Mouse (Mus musculus) skeletal muscle tissue, adult 2 months (tissue): ENCODE data around the gene Paox.

ENCODE experiments used
- DNase-seq: peaks from one replicate; pipeline ENCODE4 v3.0.0-alpha.2; 2012; ENCODE audit warnings: low read depth, low spot score

Gene Paox

GRCm38 (mm10) chr7:140115583-140116328, at the start of gene Paox:
Gene Paox (plus strand): TSS chr7:140115799.
- peak; percentile 84 for DNase-seq

DNA sequence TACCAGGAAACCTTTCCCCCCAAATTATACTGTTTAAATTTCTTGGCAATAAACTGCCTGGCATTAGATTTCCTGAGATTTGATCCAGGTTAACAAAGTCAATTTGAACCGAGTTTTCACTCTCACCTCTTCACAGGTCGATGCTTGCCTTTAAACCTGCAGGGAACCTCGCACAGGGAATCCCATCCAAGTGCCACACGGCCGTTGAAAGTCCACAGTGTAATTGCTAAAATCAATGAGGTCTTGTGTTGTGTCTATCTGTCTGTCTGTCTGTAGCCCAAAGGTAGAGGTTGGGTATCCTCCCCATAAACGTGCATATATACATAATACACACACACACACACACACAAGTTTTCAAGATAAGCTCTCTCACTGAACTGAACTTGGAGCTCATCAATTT, 48.2 kb upstream of the Paox start:
- DNase-seq, result no peak

- DNase-seq, result no peak
These were observed 45.4 kb upstream of the Paox start for GRCm38 (mm10) chr7:140070042-140070711.

DNA sequence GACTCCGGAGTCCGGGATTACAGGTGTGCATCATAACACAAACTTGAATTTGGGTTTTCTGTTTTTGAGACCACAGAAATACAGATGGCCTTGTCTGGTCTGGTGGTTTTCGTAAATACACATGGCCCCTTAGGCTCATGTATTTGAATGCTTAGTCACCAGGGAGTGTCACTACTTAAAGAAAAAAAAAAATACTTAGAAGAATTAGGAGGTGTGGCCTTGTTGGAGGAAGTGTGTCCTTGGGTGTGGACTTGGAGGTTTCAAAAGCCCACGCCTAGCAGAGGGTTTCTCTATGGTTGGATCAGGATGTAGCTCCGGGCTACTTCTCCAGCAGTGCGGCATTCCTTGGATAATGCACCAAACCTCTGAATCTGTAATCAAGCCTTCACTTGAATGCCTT, 37.9 kb upstream of the Paox start:
- DNase-seq, result no peak

DNA sequence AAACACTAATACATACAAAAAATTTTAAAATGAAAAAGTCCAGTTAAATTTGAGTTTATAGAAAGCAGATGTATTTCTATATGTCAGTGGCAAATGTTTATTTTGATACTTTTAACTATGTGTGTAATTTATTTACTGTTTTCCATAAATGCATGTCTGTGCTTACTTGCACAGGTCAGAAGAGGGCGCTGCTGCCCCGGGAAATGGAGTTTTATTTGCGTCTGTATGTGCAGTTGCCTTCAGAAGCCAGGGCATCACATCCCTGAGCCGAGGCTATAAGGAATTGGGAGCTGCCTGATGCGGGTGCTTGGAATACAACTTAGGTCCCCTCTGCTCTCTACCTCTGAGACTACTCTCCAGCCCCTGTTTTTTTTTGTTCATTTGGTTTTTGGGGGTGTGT, 36.9 kb upstream of the Paox start:
- peak; percentile 55 for DNase-seq

- no peak for DNase-seq
These were observed 35.0 kb upstream of the Paox start for GRCm38 (mm10) chr7:140080503-140081156.

DNA sequence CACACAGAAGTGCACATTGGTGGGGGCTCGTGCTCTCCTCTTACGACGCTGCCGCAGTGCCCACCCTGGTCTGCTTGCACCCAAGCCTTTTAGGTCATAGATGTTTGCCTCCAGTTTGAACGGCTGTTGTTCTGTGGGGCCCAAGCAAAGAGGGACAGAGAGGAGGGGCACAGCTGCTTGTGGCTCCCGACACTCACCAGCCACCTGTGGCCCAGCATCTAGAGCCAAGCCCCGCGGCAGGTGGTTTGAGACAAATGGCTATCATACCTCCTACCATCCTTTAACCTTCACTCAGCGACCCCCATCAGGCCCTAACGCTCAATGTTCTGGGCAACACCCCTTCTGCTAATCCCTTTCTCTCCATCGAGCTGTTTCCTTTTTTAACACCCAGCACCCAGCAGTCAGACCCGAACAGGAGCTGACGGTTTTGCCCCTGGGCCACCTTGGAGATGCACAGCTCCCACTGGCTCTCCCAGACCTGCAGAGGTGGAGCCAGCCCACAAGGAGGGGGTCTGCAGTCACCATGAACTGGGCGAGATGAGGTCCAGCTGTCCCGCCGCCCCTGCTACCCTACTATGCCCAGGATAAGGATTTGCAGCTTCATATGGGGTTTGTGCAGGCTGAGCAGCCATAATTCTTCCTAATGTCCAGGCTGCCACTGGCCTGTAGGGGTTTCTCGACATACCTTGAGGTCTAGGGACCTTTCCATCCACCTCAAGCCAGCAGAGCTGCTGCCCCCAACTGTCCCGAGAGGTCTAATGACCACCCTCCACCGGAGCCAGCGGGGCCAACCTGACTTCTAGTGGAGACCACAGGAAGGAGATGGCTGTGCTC, 34.0 kb upstream of the Paox start:
- DNase-seq, result no peak

DNA sequence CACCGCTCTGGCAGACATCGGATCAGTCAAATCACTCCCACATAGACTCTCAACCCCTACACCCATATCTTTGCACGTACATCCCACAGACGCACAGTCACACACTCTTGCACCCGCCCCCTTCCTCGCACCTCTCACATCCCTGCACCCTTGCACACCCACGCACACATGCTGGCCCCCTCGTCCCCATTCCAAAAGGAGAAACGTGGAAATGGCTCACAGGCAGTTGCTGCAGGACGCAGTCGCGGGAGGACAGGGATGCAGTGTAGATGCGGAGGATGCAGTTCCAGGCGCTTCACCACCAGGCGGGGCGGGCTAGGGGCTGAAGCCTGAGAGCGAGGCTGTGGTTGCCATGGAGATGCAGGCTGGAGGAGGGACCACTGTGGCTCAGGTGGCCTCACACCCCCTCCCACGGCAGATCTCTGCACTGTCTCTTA, 33.3 kb upstream of the Paox start, which contains the start of gene Caly:
TSS of gene Caly (minus strand) at position 307 of the 437 bp plus-strand sequence.
- DNase-seq, result no peak

DNA sequence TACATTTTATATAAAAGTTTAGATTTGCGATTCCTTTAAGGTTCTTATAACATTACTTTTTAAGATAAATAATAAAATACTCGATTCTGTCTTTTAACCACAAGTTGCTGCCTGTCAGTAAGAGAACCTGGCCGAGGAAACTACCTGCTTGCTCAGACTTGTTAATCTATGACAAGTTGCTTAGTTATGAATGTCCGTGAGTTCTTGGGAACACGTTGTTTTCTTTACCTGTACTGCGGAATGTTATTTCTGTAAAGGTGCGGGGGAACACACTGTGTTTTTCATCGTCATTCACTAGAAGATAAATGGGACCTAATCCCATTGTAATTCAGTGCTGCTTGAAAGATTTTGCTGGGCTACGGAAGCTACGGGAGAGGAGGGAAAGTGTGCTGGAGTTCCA, 25.0 kb upstream of the Paox start:
- no peak for DNase-seq

GRCm38 (mm10) chr7:140092924-140093528, 22.6 kb upstream of the Paox start, which contains the start of gene Prap1:
Gene Prap1 (plus strand): TSS chr7:140093395.
- DNase-seq, result no peak

- no peak for DNase-seq
These were observed 20.6 kb upstream of the Paox start for GRCm38 (mm10) chr7:140094954-140095353.

DNA sequence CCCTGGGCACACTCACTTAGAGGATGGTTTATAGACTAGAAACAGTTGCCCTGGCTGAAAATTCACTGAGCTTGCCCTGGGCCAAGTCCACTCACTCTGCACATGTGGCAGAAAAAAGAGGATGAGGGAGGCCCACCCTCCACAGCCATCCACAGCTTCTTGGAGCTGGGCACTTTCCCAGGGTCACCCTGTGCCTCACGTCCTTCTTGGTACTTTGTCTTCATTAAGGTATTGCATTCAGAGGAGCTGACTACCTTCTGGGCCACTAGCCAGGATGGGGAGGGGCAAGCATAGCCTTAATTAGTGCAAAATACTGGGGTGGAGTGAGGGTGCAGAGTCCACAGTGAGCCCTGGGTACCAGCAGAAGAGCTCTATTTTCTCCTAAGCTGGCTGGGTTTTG, 20.0 kb upstream of the Paox start:
- no peak for DNase-seq

DNA sequence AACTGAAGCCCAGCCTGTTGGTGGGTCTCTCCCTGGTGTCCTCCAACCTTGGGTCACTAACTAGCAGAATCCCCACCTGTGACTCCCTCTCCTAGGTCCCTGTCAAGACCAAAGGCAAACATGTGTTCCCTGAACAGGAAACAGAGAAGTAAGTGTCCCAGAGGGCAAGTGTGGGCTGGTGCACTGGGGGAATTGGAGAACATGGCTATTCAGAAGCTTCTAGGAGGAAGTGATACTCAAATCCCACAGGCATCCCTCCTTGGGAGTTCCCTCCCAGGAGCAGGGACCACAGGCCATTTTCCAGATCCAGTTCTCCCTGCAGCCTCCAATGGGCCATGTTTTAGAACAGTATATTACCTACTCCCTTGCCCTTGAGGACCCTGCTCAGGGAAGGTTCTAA, 19.5 kb upstream of the Paox start:
- no peak for DNase-seq

DNA sequence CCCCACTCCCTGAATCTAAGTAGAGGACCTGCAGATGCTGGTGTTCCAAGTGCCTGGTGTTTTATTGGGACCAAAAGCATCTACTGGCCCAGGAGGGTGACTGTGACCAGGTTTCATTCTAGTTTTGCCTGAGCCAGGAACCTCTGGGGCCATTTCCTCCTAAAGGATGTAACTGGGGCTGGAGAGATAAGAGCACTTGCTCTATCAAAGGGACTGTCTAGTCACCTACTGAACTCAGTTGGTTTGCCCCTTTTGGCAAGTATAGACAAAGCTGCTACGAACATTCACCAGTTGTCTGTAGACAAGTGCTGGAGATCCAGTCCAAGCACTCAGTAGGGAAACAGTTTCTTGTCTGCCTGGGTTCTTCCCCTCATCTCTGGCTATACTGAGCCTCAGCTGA, 17.1 kb upstream of the Paox start:
- DNase-seq, result no peak

GRCm38 (mm10) chr7:140101498-140101897, 14.1 kb upstream of the Paox start:
- DNase-seq, result no peak

GRCm38 (mm10) chr7:140101993-140102860, 13.4 kb upstream of the Paox start, which contains the start of gene Fuom:
Gene Fuom (minus strand): TSS chr7:140102441.
- DNase-seq, result peak; percentile 75

DNA sequence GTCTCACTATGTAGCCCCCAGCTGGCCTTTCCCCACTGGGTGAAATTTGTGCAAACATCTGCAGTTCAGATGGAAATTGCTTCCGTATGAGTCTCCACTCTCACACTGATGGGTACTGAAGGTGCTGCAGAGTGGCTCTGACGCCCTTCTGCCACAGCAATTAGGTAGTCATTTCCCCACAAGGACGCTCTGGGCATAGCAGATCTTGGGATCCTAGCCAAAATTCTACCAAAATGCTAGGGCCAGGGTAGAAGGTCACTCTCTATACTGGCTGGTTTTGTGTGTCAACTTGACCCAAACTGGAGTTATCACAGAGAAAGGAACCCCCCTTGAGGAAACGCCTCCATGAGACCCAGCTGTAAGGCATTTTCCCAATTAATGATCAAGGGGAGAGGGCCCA, 11.6 kb upstream of the Paox start:
- DNase-seq, result no peak

DNA sequence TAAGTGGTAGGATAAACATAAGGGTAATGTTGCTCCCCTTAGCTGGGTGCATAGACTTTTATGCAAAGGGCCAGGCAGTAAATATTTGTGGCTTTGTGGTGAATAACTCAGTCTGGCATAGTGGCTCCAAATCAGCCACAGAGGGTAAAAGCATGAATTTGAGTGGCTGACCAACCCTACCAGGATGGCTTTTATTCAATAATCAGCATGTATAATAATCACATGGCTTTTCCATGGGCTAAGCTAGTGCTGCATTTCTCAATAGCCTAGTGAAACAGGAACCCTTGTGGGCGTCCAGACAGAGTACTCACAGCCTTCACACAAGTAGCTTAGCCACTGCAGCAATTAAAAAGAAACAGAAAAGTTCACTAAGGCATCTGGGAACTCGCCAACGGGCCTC, 3.7 kb upstream of the Paox start:
- no peak for DNase-seq

GRCm38 (mm10) chr7:140116329-140117054, 893 bp downstream of the Paox start, which contains the start of gene Echs1:
Gene Echs1 (minus strand): TSS chr7:140116476.
- DNase-seq, result peak; percentile 91
